Mouse (Mus musculus) CH12.LX (cell line): ENCODE data around the gene Tapbpl. TPM values are rescaled to one million over a fixed set of nuclear protein-coding genes. Genes with fewer than 3 reads are reported as not detected.

Experiments used
- DNase-seq: peaks from one replicate; pipeline ENCODE4 v3.0.0-alpha.2; 2013; ENCODE audit errors: extremely low read depth
- H3K27ac ChIP-seq: 2 replicates; pipeline ENCODE4 v1.5.1; 2012; ENCODE audit warnings: low read depth, mild to moderate bottlenecking, control low read depth, moderate library complexity; ENCODE audit not compliant: insufficient read depth
- H3K27me3 ChIP-seq: replicated peaks from 2 replicates; pipeline ENCODE3; 2012; ENCODE audit warnings: inconsistent platforms
- H3K36me3 ChIP-seq, 2 experiments: replicated peaks in 1 of 2; 2 replicates each; pipeline versions ENCODE3 to v1.6.1; 2012; ENCODE audit warnings: inconsistent platforms in 1 of 2, low read length in 1 of 2, mild to moderate bottlenecking in 1 of 2, mixed read lengths in 1 of 2, moderate library complexity in 1 of 2; ENCODE audit not compliant: control insufficient read depth in 1 of 2, insufficient read depth in 1 of 2
- H3K4me1 ChIP-seq, 2 experiments: 2 replicates each; pipeline ENCODE4 v1.6.1; 2012; ENCODE audit warnings: inconsistent platforms in 1 of 2, moderate library complexity in 1 of 2; ENCODE audit not compliant: insufficient read depth in 2 of 2, control insufficient read depth in 1 of 2
- H3K4me2 ChIP-seq: 2 replicates; pipeline ENCODE4 v1.6.1; 2012; ENCODE audit warnings: low read depth, mild to moderate bottlenecking, control low read depth; ENCODE audit not compliant: poor library complexity, insufficient read depth, severe bottlenecking
- H3K4me3 ChIP-seq, 3 experiments: fragments of 150-350 bp in 1 of 3; sonication (generic) in 1 of 3; replicated peaks in 1 of 3; 2 replicates each; pipeline versions ENCODE3 to v1.5.1; 2011 to 2012; ENCODE audit warnings: low read depth in 2 of 3, low read length in 2 of 3, mild to moderate bottlenecking in 2 of 3, moderate library complexity in 2 of 3, control low read depth in 1 of 3, improper control_type of control experiment in 1 of 3, inconsistent platforms in 1 of 3, mixed read lengths in 1 of 3; ENCODE audit not compliant: poor library complexity in 1 of 3
- H3K79me2 ChIP-seq: replicated peaks from 2 replicates; pipeline ENCODE4 v1.6.1; 2012; ENCODE audit warnings: mild to moderate bottlenecking, moderate library complexity; ENCODE audit not compliant: control insufficient read depth, poor library complexity, insufficient read depth, severe bottlenecking; ENCODE audit errors: extremely low read depth
- H3K9ac ChIP-seq: 2 replicates; pipeline ENCODE4 v1.6.1; 2012; ENCODE audit warnings: low read depth, mild to moderate bottlenecking, control low read depth, moderate library complexity; ENCODE audit not compliant: insufficient read depth
- H3K9me3 ChIP-seq: replicated peaks from 2 replicates; pipeline ENCODE3; 2012; ENCODE audit warnings: low read length, inconsistent platforms, mixed read lengths
- BHLHE40 ChIP-seq: IDR thresholded peaks from 2 replicates; pipeline ENCODE4 v1.6.1; 2011; ENCODE audit warnings: mild to moderate bottlenecking, low read depth, low read length, improper control_type of control experiment
- CHD2 ChIP-seq: IDR thresholded peaks from 2 replicates; pipeline ENCODE4 v1.6.1; 2011; ENCODE audit warnings: low read length, improper control_type of control experiment
- CTCF ChIP-seq, 2 experiments: IDR thresholded peaks in 1 of 2; conservative IDR thresholded peaks in 1 of 2; 2 replicates each; pipeline ENCODE4 v1.5.1; 2011 to 2012; ENCODE audit warnings: low read depth in 2 of 2, low read length in 2 of 2, improper control_type of control experiment in 1 of 2, inconsistent platforms in 1 of 2, mild to moderate bottlenecking in 1 of 2, moderate library complexity in 1 of 2
- E2F4 ChIP-seq: IDR thresholded peaks from 2 replicates; pipeline ENCODE4 v1.6.1; 2011; ENCODE audit warnings: low read depth, low read length, improper control_type of control experiment; ENCODE audit not compliant: insufficient replicate concordance
- ELF1 ChIP-seq: IDR thresholded peaks from 2 replicates; pipeline ENCODE4 v1.6.1; 2014; ENCODE audit warnings: low read depth, mild to moderate bottlenecking, inconsistent platforms, low read length, improper control_type of control experiment
- EP300 ChIP-seq: IDR thresholded peaks from 2 replicates; pipeline ENCODE4 v1.6.1; 2011; ENCODE audit warnings: low read length, improper control_type of control experiment
- ETS1 ChIP-seq: conservative IDR thresholded peaks from 2 replicates; pipeline ENCODE4 v1.6.1; 2012; ENCODE audit warnings: low read depth, mild to moderate bottlenecking, inconsistent platforms, low read length, improper control_type of control experiment, moderate library complexity
- HCFC1 ChIP-seq: IDR thresholded peaks from 2 replicates; pipeline ENCODE4 v1.6.1; 2012; ENCODE audit warnings: low read depth, mild to moderate bottlenecking, inconsistent platforms, low read length, improper control_type of control experiment
- IRF4 ChIP-seq: IDR thresholded peaks from 2 replicates; pipeline ENCODE4 v1.6.1; 2014; ENCODE audit warnings: low read depth, mild to moderate bottlenecking, inconsistent platforms, low read length, improper control_type of control experiment
- JUND ChIP-seq: conservative IDR thresholded peaks from 2 replicates; pipeline ENCODE4 v1.6.1; 2011; ENCODE audit warnings: low read depth, low read length, improper control_type of control experiment
- KAT2A ChIP-seq: IDR thresholded peaks from 2 replicates; pipeline ENCODE4 v1.6.1; 2012; ENCODE audit warnings: low read length, improper control_type of control experiment, inconsistent platforms; ENCODE audit not compliant: insufficient replicate concordance
- MAFK ChIP-seq: IDR thresholded peaks from 2 replicates; pipeline ENCODE4 v1.6.1; 2011; ENCODE audit warnings: low read length, improper control_type of control experiment; ENCODE audit not compliant: insufficient replicate concordance
- MAX ChIP-seq: IDR thresholded peaks from 2 replicates; pipeline ENCODE4 v1.6.1; 2011; ENCODE audit warnings: low read length, improper control_type of control experiment
- MAZ ChIP-seq: IDR thresholded peaks from 2 replicates; pipeline ENCODE4 v1.6.1; 2012; ENCODE audit warnings: low read depth, mild to moderate bottlenecking, inconsistent platforms, low read length, improper control_type of control experiment, moderate library complexity
- MEF2A ChIP-seq: IDR thresholded peaks from 2 replicates; pipeline ENCODE4 v1.6.1; 2014; ENCODE audit warnings: low read depth, mild to moderate bottlenecking, inconsistent platforms, low read length, improper control_type of control experiment, borderline replicate concordance
- MYC ChIP-seq: IDR thresholded peaks from 2 replicates; pipeline ENCODE4 v1.6.1; 2011; ENCODE audit warnings: low read depth, mild to moderate bottlenecking, improper control_type of control experiment, low read length
- NELFE ChIP-seq: IDR thresholded peaks from 2 replicates; pipeline ENCODE4 v1.6.1; 2011; ENCODE audit warnings: low read depth, low read length, improper control_type of control experiment
- NRF1 ChIP-seq: IDR thresholded peaks from 2 replicates; pipeline ENCODE4 v1.6.1; 2014; ENCODE audit warnings: low read depth, mild to moderate bottlenecking, inconsistent platforms, low read length, improper control_type of control experiment, moderate library complexity
- PAX5 ChIP-seq: IDR thresholded peaks from 2 replicates; pipeline ENCODE4 v1.6.1; 2012; ENCODE audit warnings: low read length, inconsistent platforms, mixed read lengths
- POLR2A ChIP-seq: IDR thresholded peaks from 2 replicates; pipeline ENCODE4 v1.6.1; 2011; ENCODE audit warnings: low read depth, mild to moderate bottlenecking, improper control_type of control experiment, low read length
- POLR2AphosphoS2 ChIP-seq: IDR thresholded peaks from 2 replicates; pipeline ENCODE4 v1.6.1; 2011; ENCODE audit warnings: low read depth, low read length, improper control_type of control experiment
- SMC3 ChIP-seq: IDR thresholded peaks from 2 replicates; pipeline ENCODE4 v1.6.1; 2011; ENCODE audit warnings: low read depth, low read length, improper control_type of control experiment
- TBP ChIP-seq: conservative IDR thresholded peaks from 2 replicates; pipeline ENCODE4 v1.6.1; 2011; ENCODE audit warnings: low read depth, low read length, improper control_type of control experiment
- UBTF ChIP-seq: IDR thresholded peaks from 2 replicates; pipeline ENCODE4 v1.6.1; 2012; ENCODE audit warnings: low read depth, mild to moderate bottlenecking, inconsistent platforms, low read length, improper control_type of control experiment, moderate library complexity
- USF2 ChIP-seq: conservative IDR thresholded peaks from 2 replicates; pipeline ENCODE4 v1.6.1; 2011; ENCODE audit warnings: low read depth, low read length, improper control_type of control experiment
- ZC3H11A ChIP-seq: IDR thresholded peaks from 2 replicates; pipeline ENCODE4 v1.6.1; 2012; ENCODE audit warnings: low read depth, mild to moderate bottlenecking, inconsistent platforms, low read length, improper control_type of control experiment
- ZNF384 ChIP-seq: IDR thresholded peaks from 2 replicates; pipeline ENCODE4 v1.6.1; 2012; ENCODE audit warnings: low read depth, low read length, improper control_type of control experiment, inconsistent platforms
- dilution Hi-C: fragments of 300-500 bp; cut with MboI; formaldehyde crosslinking; loops from 2 replicates; pipeline ENCODE4 v1.14.3; 2020; ENCODE audit warnings: low sequenced_read_pairs; ENCODE audit not compliant: extremely low pct_unique_long_range_greater_than_20kb, extremely low pct_ligation_motif_present
- in situ Hi-C: fragments of 300-500 bp; cut with MboI; formaldehyde crosslinking; loops from 3 replicates; pipeline ENCODE4 v1.14.3; 2019; ENCODE audit warnings: low sequenced_read_pairs, low pct_ligation_motif_present, low pct_unique_long_range_greater_than_20kb, mixed read lengths
- polyA plus RNA-seq: library from polyadenylated mRNA; unstranded; fragments of >175 nt; gene quantifications from 2 replicates; pipeline ENCODE4 v1.2.1, GENCODE M21; 2012; ENCODE audit warnings: low read depth; ENCODE audit not compliant: insufficient read length
- total RNA-seq, 2 experiments: library from RNA; depleted of rRNA; stranded (reverse); fragments of 300-350 nt in 1 of 2; fragments of >200 nt in 1 of 2; gene quantifications; 2 replicates each; pipeline ENCODE4 v1.2.3; 2012 to 2014

Tapbpl gene
- total and polyA plus RNA-seq, 3 experiments: 16.7 to 19.4 (median 17.7) TPM

DNA sequence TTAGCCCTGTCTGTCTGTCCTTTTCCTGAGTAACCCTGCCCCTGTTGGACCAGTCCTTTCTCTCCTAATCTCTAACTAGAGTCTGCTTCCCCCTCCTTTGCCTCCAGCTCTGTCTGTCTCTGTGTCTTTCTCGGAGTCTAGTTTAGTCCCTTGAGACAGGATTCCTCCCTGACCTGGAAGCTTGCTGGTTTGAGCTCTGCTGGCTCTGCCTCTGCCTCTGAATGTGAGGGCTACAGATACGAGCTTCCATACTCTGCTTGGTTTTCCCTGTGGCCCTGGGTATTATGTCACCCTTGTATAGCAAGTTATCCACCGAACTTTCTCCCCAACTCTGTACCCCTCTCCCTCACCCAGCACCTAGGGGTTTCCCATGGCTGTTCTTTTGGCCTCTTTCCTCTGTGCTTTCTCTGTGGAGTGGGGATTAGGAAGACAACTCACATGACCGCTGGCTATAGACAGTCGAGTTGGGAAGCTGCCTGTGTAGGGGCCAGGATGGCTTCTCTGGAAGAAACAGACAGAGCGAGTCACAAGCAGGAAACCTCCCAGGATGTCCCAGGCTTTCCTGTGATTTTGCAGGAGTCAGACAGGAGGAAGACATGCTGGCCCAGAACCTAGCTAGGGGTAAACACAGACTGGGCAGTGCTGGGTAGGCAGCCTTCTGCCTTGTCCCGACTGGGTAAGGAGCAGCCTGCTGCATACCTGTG lies 2.3 kb upstream of the Tapbpl start:
- no peak for TF ChIP-seq SMC3
- TF ChIP-seq CHD2: no peak
- no peak for TF ChIP-seq MAFK
- no peak for TF ChIP-seq ELF1
- no peak for TF ChIP-seq ZC3H11A
- TF ChIP-seq CTCF (conservative IDR thresholded peaks at IDR 0.05 in 1 of 2, IDR thresholded peaks at IDR 0.05 in 1 of 2; ENCODE audit: low read depth in 2 of 2, low read length in 2 of 2): no peak
- no peak for TF ChIP-seq MAX
- no peak for TF ChIP-seq BHLHE40
- no peak for TF ChIP-seq HCFC1
- no peak for TF ChIP-seq MAZ
- TF ChIP-seq PAX5: no peak
- no peak for TF ChIP-seq IRF4
- no peak for TF ChIP-seq POLR2AphosphoS2
- TF ChIP-seq NELFE: no peak
- no peak for TF ChIP-seq ZNF384
- no peak for TF ChIP-seq ETS1
- TF ChIP-seq MEF2A: no peak
- no peak for TF ChIP-seq UBTF
- TF ChIP-seq USF2: no peak
- TF ChIP-seq TBP: no peak
- dilution Hi-C loops (no loop called here), in situ Hi-C loops (no loop called here)
- Histone ChIP-seq H3K79me2 (no peaks in the 10 kb centered on the region), H3K36me3 (peaks cover 7 to 55% of the 10 kb centered on the region in 2 experiments), H3K4me1 (peaks cover 8 to 49% of the 10 kb centered on the region in 2 experiments), H3K9ac (no peak overlapping the region), H3K4me3 (no peak overlapping the region), H3K4me2 (no peak overlapping the region), H3K9me3 (no peaks in the 10 kb centered on the region), H3K27ac (no peak overlapping the region), H3K27me3 (no peaks in the 10 kb centered on the region)
- DNase-seq: no peak

DNA sequence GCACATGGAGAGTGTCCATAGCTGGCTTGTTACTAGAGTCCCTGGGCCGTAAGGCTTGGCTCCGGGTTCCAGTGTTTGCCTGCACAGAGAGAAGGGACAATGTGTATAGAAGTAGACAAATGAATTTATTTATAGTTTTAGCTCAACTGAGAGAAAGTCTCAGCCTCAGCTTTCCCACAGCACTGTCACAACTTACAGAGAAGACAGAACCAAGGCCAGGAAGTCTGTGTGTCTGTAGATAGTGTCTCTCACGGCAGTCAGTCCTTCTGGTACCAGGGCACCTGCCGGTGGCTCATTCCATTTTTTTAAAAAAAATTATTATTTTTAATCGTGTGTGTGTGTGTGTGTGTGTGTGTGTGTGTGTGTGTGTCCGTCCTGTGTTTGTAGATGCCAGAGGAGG lies 856 bp upstream of the Tapbpl start:
- Histone ChIP-seq H3K9me3 (no peaks in the 10 kb centered on the region), H3K4me3 (peak overlapping the region in 2 of 3 experiments; percentile 61 to 94), H3K27ac (no peak overlapping the region), H3K36me3 (peaks cover 19 to 59% of the 10 kb centered on the region in 2 experiments), H3K4me2 (peak overlapping the region; percentile 41), H3K79me2 (no peaks in the 10 kb centered on the region), H3K9ac (no peak overlapping the region), H3K4me1 (peaks cover 8 to 38% of the 10 kb centered on the region in 2 experiments), H3K27me3 (no peaks in the 10 kb centered on the region)
- dilution Hi-C loops: no loop called here
- DNase-seq: no peak
- in situ Hi-C loops: no loop called here
- no peak for TF ChIP-seq KAT2A
- no peak for TF ChIP-seq ZC3H11A
- TF ChIP-seq POLR2A: no peak
- TF ChIP-seq IRF4: no peak
- no peak for TF ChIP-seq NELFE
- TF ChIP-seq UBTF: no peak
- no peak for TF ChIP-seq TBP
- TF ChIP-seq SMC3: no peak
- TF ChIP-seq MAX: no peak
- no peak for TF ChIP-seq E2F4
- no peak for TF ChIP-seq CTCF (conservative IDR thresholded peaks at IDR 0.05 in 1 of 2, IDR thresholded peaks at IDR 0.05 in 1 of 2; ENCODE audit: low read depth in 2 of 2, low read length in 2 of 2)
- no peak for TF ChIP-seq MEF2A
- no peak for TF ChIP-seq MYC
- no peak for TF ChIP-seq POLR2AphosphoS2
- no peak for TF ChIP-seq USF2
- TF ChIP-seq JUND: no peak
- TF ChIP-seq EP300: no peak
- no peak for TF ChIP-seq NRF1
